ENCODE assay signal across 12 mouse cellular contexts in genomic region chr5:22641233-22641632, GRCm38 (mm10).
DNase-seq lines count a peak whose midpoint lies in the region; ATAC-seq and TF ChIP-seq lines count a peak whose summit lies in the region.
"Had no signal": no experiment of that assay in that cellular context is flagged by ENCODE, and none has a peak within 500 bp of the region (broad histone marks: within the 10 kb centered on the region; RNA-seq: fewer than 3 reads in every experiment).

No protein-coding gene starts in this region.

- H3K4me1 ChIP-seq in hindbrain, postnatal 0 days (ENCODE audit: insufficient read depth, low read length), result no peaks in the 10 kb centered on the region
- H3K4me1 ChIP-seq in hindbrain, embryonic 12.5 days, result no peaks in the 10 kb centered on the region
- H3K4me1 ChIP-seq in thymus, adult 2 months (replicated peaks; ENCODE audit: control insufficient read depth, insufficient read depth, low read length), result no peaks in the 10 kb centered on the region
- H3K4me1 ChIP-seq: kidney, embryonic 15.5 days; limb, embryonic 13.5 days; neural tube, embryonic 12.5 days had no signal

- H3K27me3 ChIP-seq in hindbrain, postnatal 0 days (ENCODE audit: insufficient read depth, low read length), result no peaks in the 10 kb centered on the region
- no peaks in the 10 kb centered on the region for H3K27me3 ChIP-seq in hindbrain, embryonic 12.5 days
- no peaks in the 10 kb centered on the region for H3K27me3 ChIP-seq in thymus, adult 2 months (ENCODE audit: control insufficient read depth, insufficient read depth, low read length)
- H3K27me3 ChIP-seq: kidney, embryonic 15.5 days; limb, embryonic 13.5 days; neural tube, embryonic 12.5 days had no signal

- TF ChIP-seq CTCF in hindbrain, postnatal 0 days (IDR thresholded peaks at IDR 0.05; ENCODE audit: low read depth), result peak; percentile 64
- TF ChIP-seq CTCF in brain, embryonic 14.5 days (IDR thresholded peaks at IDR 0.05; ENCODE audit: borderline replicate concordance, extremely low read depth, insufficient read depth, insufficient read length), result no peak
- TF ChIP-seq CTCF in thymus, adult 2 months (IDR thresholded peaks at IDR 0.05; ENCODE audit: borderline replicate concordance, control insufficient read depth, extremely low read depth, insufficient read depth, low read length, poor library complexity), result no peak

- peak; percentile 63 for DNase-seq in hindbrain, postnatal 0 days (ENCODE audit: low spot score)
- peak; percentile 1 for DNase-seq in lung, postnatal 25 days (ENCODE audit: low spot score)
- DNase-seq in lung, postnatal 14 days, result no peak
- peak; percentile 57 for DNase-seq in brain, embryonic 14.5 days (ENCODE audit: low read depth)
- no peak for DNase-seq in adrenal gland, postnatal 25 days
- no peak for DNase-seq in thymus, adult 2 months
- DNase-seq: gastrocnemius, postnatal 36 days; heart, postnatal 36 days had no signal

- no peaks in the 10 kb centered on the region for H3K9me3 ChIP-seq in hindbrain, postnatal 0 days (ENCODE audit: low read length)
- peaks cover 3% of the 10 kb centered on the region; the same call in 1 of the 2 replicates for H3K9me3 ChIP-seq in hindbrain, embryonic 12.5 days (replicated peaks)
- H3K9me3 ChIP-seq: kidney, embryonic 15.5 days; limb, embryonic 13.5 days; neural tube, embryonic 12.5 days had no signal

- H3K27ac ChIP-seq in hindbrain, postnatal 0 days, result no peak overlapping the region
- no peak overlapping the region for H3K27ac ChIP-seq in hindbrain, embryonic 12.5 days
- H3K27ac ChIP-seq in thymus, adult 2 months (ENCODE audit: control insufficient read depth, insufficient read depth, low read length), result no peak overlapping the region
- H3K27ac ChIP-seq: kidney, embryonic 15.5 days; limb, embryonic 13.5 days; neural tube, embryonic 12.5 days had no signal

- no peaks in the 10 kb centered on the region for H3K36me3 ChIP-seq in hindbrain, postnatal 0 days (ENCODE audit: insufficient read depth, low read length)
- no peaks in the 10 kb centered on the region for H3K36me3 ChIP-seq in hindbrain, embryonic 12.5 days
- no peaks in the 10 kb centered on the region for H3K36me3 ChIP-seq in thymus, adult 2 months (ENCODE audit: control insufficient read depth, insufficient read depth, low read length)
- H3K36me3 ChIP-seq: kidney, embryonic 15.5 days; limb, embryonic 13.5 days; neural tube, embryonic 12.5 days had no signal

- no peak for ATAC-seq in hindbrain, postnatal 0 days
- ATAC-seq in hindbrain, embryonic 12.5 days (ENCODE audit: low FRiP score), result no peak

- no peak overlapping the region for H3K4me2 ChIP-seq in hindbrain, postnatal 0 days (ENCODE audit: low read depth, low read length)
- no peak overlapping the region for H3K4me2 ChIP-seq in hindbrain, embryonic 12.5 days (replicated peaks)
- H3K4me2 ChIP-seq: kidney, embryonic 15.5 days; limb, embryonic 13.5 days; neural tube, embryonic 12.5 days had no signal

- H3K9ac ChIP-seq in hindbrain, postnatal 0 days (replicated peaks; ENCODE audit: low read length), result no peak overlapping the region
- no peak overlapping the region for H3K9ac ChIP-seq in hindbrain, embryonic 12.5 days
- H3K9ac ChIP-seq: kidney, embryonic 15.5 days; limb, embryonic 13.5 days; neural tube, embryonic 12.5 days had no signal

- no peak overlapping the region for H3K4me3 ChIP-seq in hindbrain, postnatal 0 days (ENCODE audit: low read length)
- no peak overlapping the region for H3K4me3 ChIP-seq in hindbrain, embryonic 12.5 days
- H3K4me3 ChIP-seq in thymus, adult 2 months (ENCODE audit: control insufficient read depth, insufficient read depth, low read length), result no peak overlapping the region
- H3K4me3 ChIP-seq: kidney, embryonic 15.5 days; limb, embryonic 13.5 days; neural tube, embryonic 12.5 days had no signal

- TF ChIP-seq POLR2A in brain, embryonic 14.5 days (IDR thresholded peaks at IDR 0.05; ENCODE audit: borderline replicate concordance, extremely low read depth, insufficient read depth, insufficient read length, poor library complexity, severe bottlenecking), result no peak
- no peak for TF ChIP-seq POLR2A in thymus, adult 2 months (IDR thresholded peaks at IDR 0.05; ENCODE audit: control insufficient read depth, extremely low read depth, insufficient read depth, low read length, poor library complexity)

Comparison
In these comparisons a context has a peak if more than half of its experiments do, and no peak if none do; other contexts are left out.
1. DNase-seq: peak in hindbrain, postnatal 0 days (single experiment), lung, postnatal 25 days (single experiment) and brain, embryonic 14.5 days (single experiment); none in lung, postnatal 14 days (single experiment), adrenal gland, postnatal 25 days (single experiment) and thymus, adult 2 months (single experiment).